Mouse (Mus musculus) mature B cell (primary cell): ENCODE results near the gene Wfdc3.

Source experiments
- in situ Hi-C: fragments of 300-500 bp; cut with MboI; formaldehyde crosslinking; loops from 2 replicates; pipeline ENCODE4 v1.14.3; 2019

Gene Wfdc3

GRCm38 (mm10) chr2:164745843-164746479 lies at the start of gene Wfdc3, which contains the start of gene Dnttip1:
Gene Wfdc3 (minus strand): TSS chr2:164745931.
Gene Dnttip1 (plus strand): TSS chr2:164745983.
- in situ Hi-C loops: loop anchor here (25.0 kb wide), 1 partner anchor 334 kb away; the partner anchor contains the start of genes Matn4 and Rbpjl

GRCm38 (mm10) chr2:164794293-164794692 lies 48.6 kb upstream of the Wfdc3 start:
- in situ Hi-C loops: no loop called here

GRCm38 (mm10) chr2:164793772-164794171 lies 48.0 kb upstream of the Wfdc3 start:
- in situ Hi-C loops: no loop called here

GRCm38 (mm10) chr2:164793236-164793635 lies 47.5 kb upstream of the Wfdc3 start:
- in situ Hi-C loops: no loop called here

- in situ Hi-C loops: no loop called here
Observed at GRCm38 (mm10) chr2:164792400-164793190, 46.9 kb upstream of the Wfdc3 start.

GRCm38 (mm10) chr2:164791841-164792261 lies 46.1 kb upstream of the Wfdc3 start:
- in situ Hi-C loops: no loop called here

- in situ Hi-C loops: no loop called here
Observed at GRCm38 (mm10) chr2:164790451-164790850, 44.7 kb upstream of the Wfdc3 start.

GRCm38 (mm10) chr2:164788411-164788810 lies 42.7 kb upstream of the Wfdc3 start:
- in situ Hi-C loops: no loop called here

- in situ Hi-C loops: no loop called here
Observed at GRCm38 (mm10) chr2:164787779-164788178, 42.0 kb upstream of the Wfdc3 start.

GRCm38 (mm10) chr2:164787032-164787431 lies 41.3 kb upstream of the Wfdc3 start:
- in situ Hi-C loops: no loop called here

- in situ Hi-C loops: no loop called here
Observed at GRCm38 (mm10) chr2:164786388-164786885, 40.7 kb upstream of the Wfdc3 start.

GRCm38 (mm10) chr2:164785481-164786387 lies 40.0 kb upstream of the Wfdc3 start, which contains the start of gene Snx21:
Gene Snx21 (plus strand): TSS chr2:164785823.
- in situ Hi-C loops: no loop called here

- in situ Hi-C loops: no loop called here
Observed at GRCm38 (mm10) chr2:164784869-164785420, 39.2 kb upstream of the Wfdc3 start.

- in situ Hi-C loops: no loop called here
Observed at GRCm38 (mm10) chr2:164783926-164784581, 38.3 kb upstream of the Wfdc3 start.

GRCm38 (mm10) chr2:164781876-164782275 lies 36.1 kb upstream of the Wfdc3 start:
- in situ Hi-C loops: no loop called here

- in situ Hi-C loops: no loop called here
Observed at GRCm38 (mm10) chr2:164779481-164780086, 33.9 kb upstream of the Wfdc3 start, which contains the start of gene Tnnc2. Gene Tnnc2 (minus strand): TSS chr2:164779967.

GRCm38 (mm10) chr2:164778809-164779208 lies 33.1 kb upstream of the Wfdc3 start:
- in situ Hi-C loops: no loop called here

- in situ Hi-C loops: no loop called here
Observed at GRCm38 (mm10) chr2:164778015-164778287, 32.2 kb upstream of the Wfdc3 start.

- in situ Hi-C loops: no loop called here
Observed at GRCm38 (mm10) chr2:164777246-164778014, 31.7 kb upstream of the Wfdc3 start.

- in situ Hi-C loops: no loop called here
Observed at GRCm38 (mm10) chr2:164776801-164777200, 31.1 kb upstream of the Wfdc3 start.
